Mouse (Mus musculus): ENCODE results near the gene Wars2.

The Wars2 gene

GRCm38 (mm10) chr3:99248831-99249550, 108.1 kb downstream of the Wars2 start:
- DNase-seq = no peak

GRCm38 (mm10) chr3:99249551-99249870, 108.6 kb downstream of the Wars2 start:
- DNase-seq = no peak

GRCm38 (mm10) chr3:99249906-99250305, 109.0 kb downstream of the Wars2 start:
- DNase-seq = no peak

- no peak for DNase-seq
Observed at GRCm38 (mm10) chr3:99251271-99252165, 110.7 kb downstream of the Wars2 start.

GRCm38 (mm10) chr3:99252461-99253091, 111.7 kb downstream of the Wars2 start:
- DNase-seq = no peak

- no peak for DNase-seq
Observed at GRCm38 (mm10) chr3:99253092-99253488, 112.2 kb downstream of the Wars2 start.

GRCm38 (mm10) chr3:99253497-99254451, 112.9 kb downstream of the Wars2 start:
- no peak for DNase-seq

GRCm38 (mm10) chr3:99254559-99255151, 113.8 kb downstream of the Wars2 start:
- no peak for DNase-seq

- DNase-seq = no peak
Observed at GRCm38 (mm10) chr3:99255411-99256365, 114.8 kb downstream of the Wars2 start.

GRCm38 (mm10) chr3:99256366-99256750, 115.5 kb downstream of the Wars2 start:
- DNase-seq = no peak

- no peak for DNase-seq
Observed at GRCm38 (mm10) chr3:99256766-99257165, 115.9 kb downstream of the Wars2 start.

GRCm38 (mm10) chr3:99257586-99258577, 117.0 kb downstream of the Wars2 start:
- no peak for DNase-seq

- no peak for DNase-seq
Observed at GRCm38 (mm10) chr3:99259741-99260270, 118.9 kb downstream of the Wars2 start.

- no peak for DNase-seq
Observed at GRCm38 (mm10) chr3:99260395-99260794, 119.5 kb downstream of the Wars2 start.

GRCm38 (mm10) chr3:99261371-99261791, 120.5 kb downstream of the Wars2 start:
- DNase-seq = no peak

- DNase-seq = no peak
Observed at GRCm38 (mm10) chr3:99261986-99262385, 121.1 kb downstream of the Wars2 start.

- DNase-seq = no peak
Observed at GRCm38 (mm10) chr3:99263471-99263903, 122.6 kb downstream of the Wars2 start.

GRCm38 (mm10) chr3:99264695-99265094, 123.8 kb downstream of the Wars2 start:
- DNase-seq = no peak

GRCm38 (mm10) chr3:99266752-99267303, 126.0 kb downstream of the Wars2 start:
- DNase-seq = no peak
